Mouse (Mus musculus): ENCODE results near the gene 2210016L21Rik.
A peak's percentile ranks its signal among the peaks of the same experiment; 100 is the strongest.
"Not testable (repeated sequence)": the region's sequence is repeated elsewhere in the genome, so short reads cannot be mapped to it uniquely, and the experiment has no call there.

2210016L21Rik gene

GRCm38 (mm10) chr5:114942074-114942765 is at the start of gene 2210016L21Rik:
TSS of gene 2210016L21Rik (plus strand) at chr5:114942158.
- DNase-seq, result peak; percentile 79

DNA sequence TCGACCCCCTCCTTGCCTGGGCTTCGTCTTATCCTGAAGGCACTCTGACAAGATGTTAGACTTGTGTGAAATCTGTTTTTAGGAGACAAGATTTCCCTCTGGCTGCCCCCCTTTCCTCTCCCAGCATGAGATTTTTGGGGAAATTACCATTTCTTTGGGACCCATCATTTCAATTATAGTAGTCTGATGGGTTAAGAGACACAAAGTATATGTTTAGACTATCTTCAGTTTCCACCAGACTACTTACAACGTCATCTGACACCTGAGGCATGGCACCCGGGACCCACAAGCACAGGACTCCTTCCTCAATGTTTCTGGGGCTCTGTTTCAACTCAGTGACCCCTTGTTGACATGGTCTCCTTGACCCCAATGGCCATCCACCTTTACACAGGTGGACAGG is 46.4 kb upstream of the 2210016L21Rik start:
- DNase-seq, result no peak

GRCm38 (mm10) chr5:114896688-114897373 is 45.1 kb upstream of the 2210016L21Rik start, which contains the start of gene Oasl2:
TSS of gene Oasl2 (plus strand) at chr5:114896936.
- no peak for DNase-seq

DNA sequence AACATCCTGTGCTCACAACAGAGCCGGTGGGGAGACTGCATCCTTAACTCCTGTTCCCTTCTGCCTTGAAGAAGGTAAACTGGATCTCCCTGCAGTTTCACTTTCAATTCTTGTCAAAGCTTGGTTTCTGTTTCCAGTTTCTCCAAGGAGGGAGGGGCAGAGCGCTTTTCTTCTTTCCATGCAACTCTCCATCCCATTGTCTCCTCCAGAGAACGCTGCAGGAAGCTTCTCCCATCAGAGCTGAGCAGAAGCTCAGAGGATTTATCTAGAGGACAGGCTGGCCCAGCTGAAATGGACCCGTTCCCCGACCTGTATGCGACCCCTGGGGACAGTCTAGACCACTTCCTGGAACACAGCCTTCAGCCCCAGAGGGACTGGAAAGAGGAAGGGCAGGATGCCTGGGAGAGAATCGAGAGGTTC is 44.6 kb upstream of the 2210016L21Rik start:
- peak; percentile 26 for DNase-seq

DNA sequence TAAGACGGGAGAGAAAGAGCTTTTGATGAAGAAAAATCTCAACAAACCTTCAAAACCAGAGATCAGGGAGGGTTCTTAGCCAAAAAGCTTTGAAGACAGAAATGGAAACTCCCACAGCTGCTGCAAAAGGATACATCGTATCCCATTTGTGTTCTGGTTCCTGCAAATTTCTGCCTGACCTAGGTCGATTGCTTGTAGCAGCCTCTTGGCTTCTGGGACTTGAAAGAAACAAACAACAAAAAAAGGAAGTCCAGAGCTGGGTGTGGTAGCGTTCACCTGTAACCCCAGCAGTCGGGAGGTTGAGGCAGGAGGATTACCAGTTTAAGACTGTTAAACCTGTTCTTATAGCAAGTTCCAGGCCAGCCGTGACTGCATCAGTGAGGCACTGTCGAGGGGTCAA is 43.1 kb upstream of the 2210016L21Rik start:
- DNase-seq, result no peak

- peak; percentile 50 for DNase-seq
Measured at GRCm38 (mm10) chr5:114902413-114902812, 39.5 kb upstream of the 2210016L21Rik start.

- no peak for DNase-seq
Measured at GRCm38 (mm10) chr5:114908598-114909305, 33.2 kb upstream of the 2210016L21Rik start.

- no peak for DNase-seq
Measured at GRCm38 (mm10) chr5:114913686-114914085, 28.3 kb upstream of the 2210016L21Rik start.

DNA sequence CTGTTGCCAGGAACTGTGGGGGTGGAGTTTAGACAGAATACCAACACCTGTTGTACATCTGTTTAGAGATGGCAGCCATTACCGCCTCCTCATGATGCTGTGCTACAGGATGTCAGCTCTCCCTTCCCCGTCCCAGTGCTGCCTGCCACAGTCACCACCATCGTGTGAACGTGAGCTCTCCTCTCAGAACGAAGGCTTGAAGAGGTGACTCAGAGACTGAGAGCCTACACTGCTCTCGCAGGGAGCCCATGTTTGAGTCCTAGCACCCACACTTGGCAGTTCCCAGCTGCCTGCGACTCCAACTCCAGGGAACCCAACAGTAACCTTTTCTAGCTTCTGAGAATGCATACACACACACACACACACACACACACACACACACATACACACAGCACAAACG is 27.1 kb upstream of the 2210016L21Rik start:
- DNase-seq, result no peak

DNA sequence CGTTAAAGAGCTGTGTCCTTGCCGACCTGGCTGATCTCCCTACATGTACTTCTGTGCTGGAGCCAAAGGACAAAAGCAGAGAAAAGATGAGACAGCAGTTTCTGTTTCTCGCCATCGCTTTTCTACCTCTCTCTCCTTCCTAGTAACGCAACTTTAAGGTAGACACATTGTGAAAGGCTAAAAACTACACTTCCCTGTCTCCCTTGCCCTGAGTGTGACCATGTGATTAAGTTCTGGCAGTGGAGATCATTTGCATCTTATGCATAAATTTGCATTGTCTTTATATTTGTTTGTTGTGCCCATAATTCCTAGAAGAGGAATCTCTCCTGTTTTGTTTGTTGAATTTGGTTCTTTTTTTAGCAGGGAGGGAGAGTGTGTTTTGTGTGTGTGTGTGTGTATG is 26.1 kb upstream of the 2210016L21Rik start:
- no peak for DNase-seq

DNA sequence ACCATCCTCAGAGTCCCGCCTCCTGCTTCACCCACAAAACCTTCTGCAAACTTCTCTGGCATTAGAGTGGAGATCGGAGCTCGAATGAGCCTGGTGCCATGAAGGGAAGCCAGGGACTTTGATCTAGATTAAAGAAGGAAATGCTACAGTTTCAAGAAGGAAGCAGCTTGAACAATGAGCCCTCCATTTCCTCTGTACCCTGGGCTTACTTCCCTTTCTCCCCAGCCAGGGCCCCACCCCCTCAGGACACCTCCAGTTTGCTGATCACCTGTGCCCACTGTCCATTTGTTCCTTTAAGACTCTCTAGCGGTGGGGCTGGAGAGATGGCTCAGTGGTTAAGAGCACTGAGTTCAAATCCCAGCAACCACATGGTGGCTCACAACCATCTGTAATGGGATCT is 25.2 kb upstream of the 2210016L21Rik start:
- no peak for DNase-seq

DNA sequence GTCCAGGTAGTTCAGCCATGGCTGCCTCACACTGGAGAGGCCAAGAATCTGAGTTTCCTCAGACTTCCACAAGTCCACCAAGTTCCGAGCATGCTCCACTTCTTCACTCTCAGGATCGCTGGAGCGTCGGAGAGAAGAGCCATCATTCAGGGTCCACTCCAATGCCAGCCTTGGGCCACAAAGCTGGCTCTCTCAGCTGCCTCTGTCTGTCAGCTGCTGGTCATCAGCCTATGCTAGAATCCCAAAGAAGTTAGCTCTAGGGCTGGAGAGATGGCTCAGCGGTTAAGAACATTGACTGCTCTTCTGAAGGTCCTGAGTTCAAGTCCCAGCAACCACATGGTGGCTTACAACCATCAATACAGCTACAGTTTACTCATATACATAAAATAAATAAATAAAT is 24.6 kb upstream of the 2210016L21Rik start:
- not testable (repeated sequence) for DNase-seq

- DNase-seq, result peak; percentile 16
Measured at GRCm38 (mm10) chr5:114921551-114922365, 20.2 kb upstream of the 2210016L21Rik start.

DNA sequence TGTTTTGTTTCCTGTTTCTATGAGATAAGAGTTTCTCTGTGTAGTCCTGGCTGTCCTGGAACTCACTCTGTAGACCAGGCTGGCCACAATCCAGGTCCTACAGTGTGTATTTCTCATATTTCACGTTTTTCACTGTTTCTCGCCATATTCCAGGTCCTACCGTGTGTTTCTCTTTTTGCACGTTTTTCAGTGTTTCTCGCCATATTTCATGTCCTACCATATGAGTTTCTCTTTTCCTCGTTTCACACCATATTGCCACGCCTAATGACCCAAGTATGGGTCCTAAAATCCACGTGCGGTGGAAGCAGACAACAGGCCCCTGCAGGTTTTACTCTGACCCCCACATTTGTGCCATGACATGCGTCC is 19.6 kb upstream of the 2210016L21Rik start:
- no peak for DNase-seq

GRCm38 (mm10) chr5:114922998-114923473 is 18.9 kb upstream of the 2210016L21Rik start, which contains the start of gene Oasl1:
TSS of gene Oasl1 (plus strand) at chr5:114923240.
- DNase-seq, result peak; percentile 57

GRCm38 (mm10) chr5:114926153-114926684 is 15.7 kb upstream of the 2210016L21Rik start:
- no peak for DNase-seq

GRCm38 (mm10) chr5:114926753-114927152 is 15.2 kb upstream of the 2210016L21Rik start:
- DNase-seq, result no peak

GRCm38 (mm10) chr5:114931626-114932025 is 10.3 kb upstream of the 2210016L21Rik start:
- no peak for DNase-seq

DNA sequence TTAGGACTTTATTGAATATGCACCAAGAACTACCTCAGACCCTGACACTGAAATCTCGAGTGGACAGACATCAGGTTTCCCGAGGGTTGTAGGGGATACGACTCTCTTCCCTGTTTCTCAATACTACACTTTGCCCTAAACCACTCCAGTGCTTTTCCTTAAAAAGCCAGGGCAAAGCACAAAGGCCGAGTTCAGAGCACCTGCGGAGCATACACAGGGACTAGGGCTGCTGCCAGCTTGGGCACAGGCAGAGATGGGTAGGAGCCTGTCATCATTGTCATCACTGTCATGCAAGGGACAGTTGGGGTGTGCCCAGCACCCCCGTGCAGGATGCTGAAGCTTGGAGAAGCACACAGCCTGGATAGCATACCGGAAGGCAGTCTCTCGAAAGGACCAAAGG is 8.8 kb upstream of the 2210016L21Rik start:
- DNase-seq, result no peak

- no peak for DNase-seq
Measured at GRCm38 (mm10) chr5:114935838-114936237, 6.1 kb upstream of the 2210016L21Rik start.

DNA sequence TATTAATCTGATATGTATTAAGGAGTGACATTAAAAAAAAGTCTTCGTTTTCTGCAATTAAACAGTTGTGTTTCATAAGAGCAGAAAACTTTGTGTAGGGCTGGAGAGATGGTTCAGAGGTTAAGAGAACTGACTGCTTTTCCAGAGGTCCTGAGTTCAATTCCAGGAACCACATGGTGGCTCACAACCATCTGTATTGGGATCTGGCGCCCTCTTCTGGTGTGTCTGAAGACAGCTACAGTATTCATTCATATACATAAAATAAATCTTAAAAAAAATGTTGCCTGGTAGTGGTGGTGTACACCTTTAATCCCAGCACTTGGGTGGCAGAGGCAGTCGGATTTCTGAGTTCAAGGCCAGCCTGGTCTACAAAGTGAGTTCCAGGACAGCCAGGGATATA is 820 bp upstream of the 2210016L21Rik start:
- not testable (repeated sequence) for DNase-seq

DNA sequence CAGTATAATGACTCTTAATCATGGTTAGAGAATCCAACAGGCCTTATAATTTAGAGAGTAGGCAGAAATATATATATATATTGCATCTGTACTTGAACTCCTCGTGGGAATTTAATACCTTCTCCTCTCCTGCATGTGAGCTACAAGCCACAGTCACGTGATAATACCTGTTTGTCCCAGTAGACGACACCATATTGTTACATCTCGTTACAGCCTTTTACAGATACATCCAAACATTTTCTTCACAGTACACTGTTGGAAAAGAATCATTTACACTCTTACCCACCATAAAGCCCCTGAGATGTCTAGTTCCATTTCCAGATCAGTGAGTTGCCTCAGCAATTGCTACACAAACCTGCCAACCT is 790 bp downstream of the 2210016L21Rik start:
- no peak for DNase-seq
